ENCODE assay signal across 19 mouse cellular contexts in the genomic region with DNA sequence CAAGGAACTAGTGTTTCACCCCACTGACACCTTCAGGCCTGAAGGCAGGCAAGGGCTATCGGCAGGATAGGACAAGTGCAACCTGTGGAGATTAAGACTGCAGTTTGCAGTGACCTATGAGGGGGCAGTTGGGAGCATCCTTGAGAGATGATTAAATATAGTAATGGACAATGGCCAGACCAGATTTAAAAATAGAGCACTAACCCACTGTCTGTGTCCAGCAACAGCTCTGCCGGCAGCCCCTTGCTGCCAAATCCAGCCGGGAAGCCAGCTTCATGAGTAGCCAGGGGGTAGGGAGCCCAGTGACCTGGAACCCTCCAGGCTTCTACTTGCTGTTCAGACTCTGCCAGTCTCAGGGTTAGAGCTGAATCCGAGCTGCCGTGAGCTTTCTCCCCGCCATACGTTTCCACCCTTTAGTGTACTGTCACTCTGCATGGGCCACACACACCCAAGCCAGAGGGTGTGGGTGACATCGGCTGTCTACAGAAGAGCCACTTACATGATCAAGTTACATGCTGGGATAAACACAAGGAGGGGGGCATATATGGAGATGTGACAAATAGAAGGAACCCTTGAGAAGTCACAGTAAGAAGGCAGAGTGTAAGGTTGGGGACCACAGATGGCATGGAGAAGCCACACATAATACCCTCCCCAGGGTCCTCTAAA. TPM values are rescaled to one million over a fixed set of nuclear protein-coding genes. Genes with fewer than 3 reads are reported as not detected.
DNase-seq lines count a peak whose midpoint lies in the region; ATAC-seq lines count a peak whose summit lies in the region.
"Had no signal": no experiment of that assay in that cellular context is flagged by ENCODE, and none has a peak within 500 bp of the region (broad histone marks: within the 10 kb centered on the region; RNA-seq: fewer than 3 reads in every experiment).

No protein-coding gene starts in this region.

- H3K4me2 ChIP-seq in heart, embryonic 16.5 days (ENCODE audit: low read depth, low read length): peak overlapping the region; percentile 51
- H3K4me2 ChIP-seq: intestine, embryonic 15.5 days; liver, embryonic 15.5 days; midbrain, embryonic 15.5 days; neural tube, embryonic 12.5 days had no signal

- H3K9me3 ChIP-seq in heart, embryonic 16.5 days (replicated peaks; ENCODE audit: control insufficient read depth, low read length): peaks cover 3% of the 10 kb centered on the region; the same call in 1 of the 2 replicates
- H3K9me3 ChIP-seq: intestine, embryonic 15.5 days; limb, embryonic 10.5 days; liver, embryonic 15.5 days; midbrain, embryonic 15.5 days; neural tube, embryonic 12.5 days had no signal

- DNase-seq in cerebellum, adult 9-10 months: peak; percentile 36
- no peak for DNase-seq in cerebellum, postnatal 4 days (ENCODE audit: low spot score in 2 of 2)
- DNase-seq in cerebellum, postnatal 10 days: peak; percentile 31 to 37
- peak; percentile 60 to 75 for DNase-seq in heart, adult 18-20 months
- DNase-seq in thymus, adult 18-20 months: no peak
- no peak for DNase-seq in right cerebral cortex, postnatal 10 days (ENCODE audit: low spot score in 2 of 2)
- DNase-seq: adrenal gland, adult 8-10 months; kidney, postnatal 25 days; retina, postnatal 1 day had no signal

- peak overlapping the region; percentile 55 for H3K9ac ChIP-seq in heart, embryonic 16.5 days (ENCODE audit: low read length)
- H3K9ac ChIP-seq: intestine, embryonic 15.5 days; liver, embryonic 15.5 days; midbrain, embryonic 15.5 days; neural tube, embryonic 12.5 days had no signal

- H3K4me3 ChIP-seq in heart, embryonic 16.5 days (ENCODE audit: low read length): peak overlapping the region; percentile 13; the same call in 1 of the 2 replicates
- H3K4me3 ChIP-seq: intestine, embryonic 15.5 days; limb, embryonic 10.5 days; liver, embryonic 15.5 days; midbrain, embryonic 15.5 days; neural tube, embryonic 12.5 days had no signal

- whole genome bisulfite sequencing in heart, embryonic 16.5 days: 31% methylated on average over 8 of the region's 8 CpGs

- no peaks in the 10 kb centered on the region for H3K36me3 ChIP-seq in heart, embryonic 16.5 days (ENCODE audit: control insufficient read depth, insufficient read depth)
- H3K36me3 ChIP-seq: intestine, embryonic 15.5 days; limb, embryonic 10.5 days; liver, embryonic 15.5 days; midbrain, embryonic 15.5 days; neural tube, embryonic 12.5 days had no signal

- peak; percentile 87 for ATAC-seq in heart, embryonic 16.5 days (replicated peaks; ENCODE audit: extremely low read depth, insufficient read depth, low FRiP score)
- no peak for ATAC-seq in erythroblast, adult 5-6 weeks (replicated peaks; ENCODE audit: low FRiP score, poor library complexity, severe bottlenecking)
- ATAC-seq: intestine, embryonic 15.5 days; midbrain, embryonic 15.5 days had no signal

- peak overlapping the region; percentile 88 for H3K27ac ChIP-seq in heart, embryonic 16.5 days (ENCODE audit: low read length)
- H3K27ac ChIP-seq: intestine, embryonic 15.5 days; limb, embryonic 10.5 days; liver, embryonic 15.5 days; macrophage; midbrain, embryonic 15.5 days; neural tube, embryonic 12.5 days had no signal

- peaks cover 12% of the 10 kb centered on the region for H3K4me1 ChIP-seq in heart, embryonic 16.5 days (ENCODE audit: control insufficient read depth, insufficient read depth, low read length)
- H3K4me1 ChIP-seq: intestine, embryonic 15.5 days; limb, embryonic 10.5 days; liver, embryonic 15.5 days; midbrain, embryonic 15.5 days; neural tube, embryonic 12.5 days had no signal

- no peaks in the 10 kb centered on the region for H3K27me3 ChIP-seq in heart, embryonic 16.5 days (ENCODE audit: control insufficient read depth, insufficient read depth, low read length)
- H3K27me3 ChIP-seq: intestine, embryonic 15.5 days; midbrain, embryonic 15.5 days; neural tube, embryonic 12.5 days had no signal

RNA-seq across cellular contexts. Expression of gene Slc47a1, which starts 22.7 kb away (rescaled TPM):
- total RNA-seq in heart, adult 18-20 months (2021): 10 to 100 TPM; 23.6 to 26.1 TPM
- 25.0 and 26.8 TPM in 2 replicates for polyA plus RNA-seq in heart, embryonic 16.5 days (2015; fragmentation: Nextera tagmentation; extraction: Ambion mirVana)
- not detected in 2 replicates for total RNA-seq in erythroblast, adult 5-6 weeks (2015; ENCODE audit: low replicate concordance)
- not detected in 2 replicates for total RNA-seq in erythroblast, adult 5-6 weeks (2017; ENCODE audit: low replicate concordance)
- polyA plus RNA-seq: macrophage had no signal

RNA-seq across cellular contexts. Expression of gene Rnf112, which starts 53.1 kb away (rescaled TPM):
- under 1 TPM in 1 of 2 experiments, not detected in 1; 0.15 TPM for total RNA-seq in heart, adult 18-20 months (2021)
- 0.07 and 0.29 TPM in 2 replicates for polyA plus RNA-seq in heart, embryonic 16.5 days (2015; fragmentation: Nextera tagmentation; extraction: Ambion mirVana)
- not detected in 2 replicates for total RNA-seq in erythroblast, adult 5-6 weeks (2015; ENCODE audit: low replicate concordance)
- total RNA-seq in erythroblast, adult 5-6 weeks (2017; ENCODE audit: low replicate concordance): not detected in 2 replicates
- polyA plus RNA-seq: macrophage; spleen, adult 2 months had no signal

RNA-seq across cellular contexts. Expression of gene Slc47a2, which starts 58.2 kb away (rescaled TPM):
- total RNA-seq in heart, adult 18-20 months (2021): not detected
- 0.07 and 0.24 TPM in 2 replicates for polyA plus RNA-seq in heart, embryonic 16.5 days (2015; fragmentation: Nextera tagmentation; extraction: Ambion mirVana)
- total RNA-seq in erythroblast, adult 5-6 weeks (2015; ENCODE audit: low replicate concordance): not detected in 2 replicates
- total RNA-seq in erythroblast, adult 5-6 weeks (2017; ENCODE audit: low replicate concordance): not detected in 2 replicates
- total RNA-seq: adrenal gland, adult 8-10 months had no signal
- polyA plus RNA-seq: hindbrain, embryonic 11.5 days; intestine, embryonic 15.5 days; limb, embryonic 10.5 days; macrophage; midbrain, embryonic 15.5 days; neural tube, embryonic 12.5 days; spleen, adult 2 months had no signal

Comparison
In these comparisons a context has a peak if more than half of its experiments do, and no peak if none do; other contexts are left out.
1. DNase-seq: peak in cerebellum, adult 9-10 months (single experiment), cerebellum, postnatal 10 days (2 of 2) and heart, adult 18-20 months (2 of 2); none in cerebellum, postnatal 4 days (0 of 2), thymus, adult 18-20 months (0 of 2) and right cerebral cortex, postnatal 10 days (0 of 2).
2. RNA of gene Slc47a1, which starts 22.7 kb away (total RNA-seq): 23.6 to 26.1 TPM in heart, adult 18-20 months; not detected in erythroblast, adult 5-6 weeks; every median in the first group is over 10 times any median in the second.